Mouse (Mus musculus) heart, postnatal 0 days (tissue): ENCODE measurements at regions not wholly inside any gene's neighbourhood (a gene's known extent, or its start where the extent isn't known, plus 50 kb on each side); places are given as distances from the start of the nearest gene placed in this dataset.

ENCODE experiments used
- CTCF ChIP-seq: IDR thresholded peaks from 2 replicates; pipeline ENCODE4 v1.5.1; 2016; ENCODE audit warnings: antibody characterized with exemption, control low read depth, low read depth
- EP300 ChIP-seq: IDR thresholded peaks from 2 replicates; pipeline ENCODE4 v1.6.1; 2016; ENCODE audit warnings: antibody characterized with exemption, low read depth

GRCm38 (mm10) chr4:56027258-56027657 lies 495.0 kb upstream of the Klf4 start:
- TF ChIP-seq EP300, result no peak
- TF ChIP-seq CTCF, result no peak
